Mouse (Mus musculus) layer of hippocampus, postnatal 25 days (tissue): ENCODE measurements around the gene Slc22a23. TPM values are rescaled to one million over a fixed set of nuclear protein-coding genes. Genes with fewer than 3 reads are reported as not detected.

Experiments
- DNase-seq, 2 experiments: peaks; one replicate each; pipeline ENCODE4 v3.0.0; 2022; ENCODE audit warnings: mixed read lengths in 2 of 2, low spot score in 1 of 2; ENCODE audit errors: extremely low spot score in 1 of 2
- total RNA-seq, 2 experiments: library from RNA; stranded (reverse); gene quantifications; 2 replicates each; pipeline ENCODE4 v1.2.3; 2021

Slc22a23 gene
- total RNA-seq, 2 experiments from 2014 or later, result 43.3 to 43.7 TPM

DNA sequence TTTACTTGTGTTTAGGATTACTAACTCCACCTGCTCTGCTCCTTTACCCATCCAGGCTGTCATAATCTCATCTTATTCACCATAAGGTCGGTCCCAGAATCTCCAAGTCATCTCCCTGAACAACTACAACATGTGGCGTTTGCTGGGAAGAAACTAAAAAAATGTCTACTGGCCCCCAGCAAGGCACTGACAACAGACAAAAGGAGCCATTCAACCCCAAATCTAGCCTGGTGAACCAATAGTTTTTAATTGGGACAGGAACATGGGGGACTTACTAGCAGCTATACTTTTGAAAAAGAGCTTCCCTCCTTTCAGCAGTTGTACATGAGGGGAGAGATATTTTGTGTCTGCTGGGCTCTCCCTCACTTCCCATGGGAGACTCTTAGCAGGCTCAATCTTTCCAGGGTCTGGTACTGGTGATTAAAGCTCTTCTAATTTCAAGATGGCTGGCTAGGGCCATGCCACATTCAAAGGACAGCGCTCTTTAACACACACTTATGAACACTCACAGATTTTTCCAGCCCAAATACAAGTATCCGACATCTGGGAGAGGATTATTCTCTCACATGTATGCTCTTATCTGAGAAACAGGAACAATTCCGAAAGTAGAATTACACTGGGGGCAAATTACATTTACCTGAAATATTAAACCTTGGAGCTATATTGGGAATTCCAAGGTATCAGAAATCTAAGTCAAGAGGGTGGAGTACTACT, 195.4 kb downstream of the Slc22a23 start:
- DNase-seq, result peak in 1 of 2 experiments; percentile 6

DNA sequence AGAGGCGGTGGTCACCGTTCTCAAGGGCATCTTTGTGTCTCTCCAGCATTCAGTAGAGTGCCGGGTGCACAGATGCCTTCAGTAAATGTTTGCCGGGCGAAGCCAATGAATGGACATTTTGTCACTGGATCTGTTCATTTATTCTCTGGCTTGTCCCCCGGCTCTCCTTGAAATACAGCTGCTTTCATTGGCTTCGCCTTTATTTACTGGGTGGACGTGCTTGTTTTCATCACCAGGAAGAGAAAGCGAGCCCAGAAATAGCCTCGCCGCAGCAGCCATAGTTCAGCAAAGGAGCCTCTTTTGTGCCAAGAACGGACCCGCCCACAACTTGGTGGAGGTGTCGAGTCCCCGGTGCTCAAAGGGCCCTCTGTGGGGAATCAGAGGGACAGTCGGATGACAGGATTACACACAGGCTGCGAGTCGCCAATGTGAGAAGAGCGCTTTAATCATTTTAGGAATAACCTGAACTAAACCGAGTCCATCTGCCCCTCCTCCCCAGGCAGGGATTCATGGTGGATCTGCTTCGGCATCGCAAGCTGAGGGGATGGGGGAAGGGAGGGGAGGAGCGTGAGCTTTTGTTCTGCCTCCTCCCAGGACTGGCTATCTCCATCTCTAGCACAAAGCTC, 196.1 kb downstream of the Slc22a23 start:
- DNase-seq, result peak; percentile 49 to 54

GRCm38 (mm10) chr13:34148181-34148580, 196.8 kb downstream of the Slc22a23 start:
- peak; percentile 10 to 12 for DNase-seq

DNA sequence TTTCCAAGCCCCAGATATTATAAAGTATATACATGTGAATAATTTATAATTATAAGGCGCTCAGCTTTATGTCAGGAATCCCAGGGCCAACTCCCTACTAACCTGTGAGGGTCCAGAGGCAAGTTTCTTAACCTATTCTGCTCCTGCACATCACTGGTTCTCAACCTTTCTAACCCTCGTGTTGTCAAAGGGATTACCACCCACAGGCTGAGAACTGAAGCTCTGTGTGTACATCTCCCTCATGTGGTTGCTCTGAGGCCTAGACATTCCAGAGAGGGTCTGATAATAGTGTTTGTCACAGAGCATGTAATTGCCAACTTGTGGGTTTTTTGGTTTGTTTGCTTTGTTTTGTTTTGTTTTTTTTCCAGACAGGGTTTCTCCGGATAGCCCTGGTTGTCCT, 198.1 kb downstream of the Slc22a23 start:
- DNase-seq, result peak in 1 of 2 experiments; percentile 3

- DNase-seq, result peak in 1 of 2 experiments; percentile 1
Measured at GRCm38 (mm10) chr13:34143389-34143788, 201.6 kb downstream of the Slc22a23 start.

DNA sequence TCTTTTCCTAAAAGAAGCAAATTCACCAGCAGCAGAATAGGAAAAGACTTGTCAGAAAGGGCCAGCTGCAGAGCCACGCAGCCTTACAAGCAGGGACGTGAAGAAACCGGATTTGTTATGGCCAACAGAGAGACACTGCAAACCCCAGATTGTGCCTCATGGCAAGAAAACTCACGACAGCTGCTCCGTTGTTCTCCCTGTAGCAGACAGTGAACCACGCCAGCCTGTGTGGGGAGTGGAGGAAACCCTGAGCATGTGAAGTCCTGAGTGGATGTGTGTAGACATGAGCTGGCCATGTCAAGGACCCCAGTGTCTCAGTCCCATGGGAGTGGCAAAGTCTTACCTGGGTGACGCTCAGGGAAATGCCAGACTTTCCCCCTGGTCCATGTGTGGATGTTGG, 208.4 kb downstream of the Slc22a23 start:
- DNase-seq, result peak in 1 of 2 experiments; percentile 57

DNA sequence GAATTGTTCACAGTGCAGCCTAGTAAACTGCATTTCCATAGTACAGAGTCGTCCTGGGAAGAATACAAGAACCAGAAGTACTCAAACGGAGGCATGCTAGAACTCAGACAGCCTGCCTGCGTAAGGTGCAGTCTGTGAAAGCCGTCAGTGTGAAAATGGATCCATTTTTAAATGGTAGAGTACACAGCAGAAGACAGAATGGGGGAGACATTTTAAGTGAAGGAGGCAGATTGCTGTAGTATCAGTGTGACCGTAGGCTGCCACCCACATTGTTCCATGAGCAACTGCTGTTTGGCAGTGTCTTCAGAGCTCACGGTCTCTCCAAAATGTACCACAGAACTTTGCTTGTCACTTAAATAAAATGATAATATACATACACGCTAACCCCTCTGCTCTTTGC, 210.7 kb downstream of the Slc22a23 start:
- no peak for DNase-seq

- DNase-seq, result no peak
Measured at GRCm38 (mm10) chr13:34133326-34134071, 211.5 kb downstream of the Slc22a23 start.

DNA sequence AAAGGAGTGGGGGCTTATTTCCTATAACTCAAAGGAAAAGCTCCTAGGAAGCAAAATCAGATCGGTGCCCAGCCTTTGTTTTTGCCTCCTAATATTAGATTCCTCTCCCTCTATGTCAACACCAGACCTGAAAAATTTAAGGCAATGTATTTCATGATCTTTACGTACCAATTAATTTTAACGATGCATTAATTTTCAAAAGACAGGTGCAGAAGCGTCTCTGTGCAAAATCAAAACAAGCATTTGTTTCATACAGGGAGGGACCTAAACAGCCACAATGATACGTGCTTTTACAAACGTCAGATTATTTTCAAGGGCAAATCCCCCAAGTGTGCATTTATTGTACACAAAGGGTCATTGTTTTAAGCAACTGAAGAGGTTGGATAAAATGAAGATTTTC, 212.1 kb downstream of the Slc22a23 start:
- no peak for DNase-seq

GRCm38 (mm10) chr13:34132299-34132698, 212.7 kb downstream of the Slc22a23 start:
- DNase-seq, result no peak

GRCm38 (mm10) chr13:34131708-34132060, 213.3 kb downstream of the Slc22a23 start:
- peak in 1 of 2 experiments; percentile 59 for DNase-seq

- DNase-seq, result peak in 1 of 2 experiments; percentile 47
Measured at GRCm38 (mm10) chr13:34131011-34131707, 213.8 kb downstream of the Slc22a23 start.

- DNase-seq, result peak; percentile 58 to 61
Measured at GRCm38 (mm10) chr13:34130226-34130731, 214.7 kb downstream of the Slc22a23 start, which contains the start of gene Tubb2b. Gene Tubb2b (minus strand): TSS chr13:34130466.

DNA sequence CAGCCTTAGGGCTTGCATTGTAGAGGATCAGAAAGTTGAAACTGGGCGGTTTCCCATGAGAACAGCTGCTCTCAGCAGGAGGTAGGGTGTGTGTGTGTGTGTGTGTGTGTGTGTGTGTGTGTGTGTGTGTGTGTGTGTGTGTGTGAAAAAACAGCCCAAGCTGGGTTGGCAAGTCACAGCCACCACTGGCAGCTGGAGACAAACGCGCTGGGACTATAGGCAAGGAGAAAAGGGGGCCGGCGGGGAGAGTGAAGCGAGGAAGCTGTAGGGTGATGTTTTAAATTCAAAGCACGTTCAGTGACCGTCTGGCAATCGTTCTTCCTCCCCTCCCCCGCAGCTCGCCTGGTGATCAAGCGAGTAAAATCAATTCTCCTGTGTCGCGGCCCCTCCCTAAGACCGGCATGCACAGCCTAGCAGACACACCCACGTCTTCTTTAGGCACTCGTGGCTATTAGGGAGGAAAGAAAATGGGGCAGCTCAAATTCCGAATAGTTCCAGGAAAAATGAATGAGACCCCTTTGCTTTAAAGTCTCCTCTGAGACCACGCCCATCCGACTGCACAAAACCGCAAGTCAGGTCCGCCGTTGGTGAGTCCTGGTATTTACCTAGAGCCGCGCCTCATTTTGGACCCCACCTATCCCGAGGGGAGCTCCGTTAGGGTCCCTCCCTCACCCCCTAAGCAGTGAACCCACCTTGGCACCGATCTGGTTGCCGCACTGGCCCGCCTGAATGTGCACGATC, 215.3 kb downstream of the Slc22a23 start:
- peak; percentile 63 to 66 for DNase-seq

Other genes starting within 250 kb of the Slc22a23 start
- 100 to 1,000 TPM; 319 to 347 TPM for gene Tubb2b, start 214.7 kb downstream of the Slc22a23 start, total RNA-seq
- 10 to 100 TPM; 26.2 to 26.7 TPM for gene Psmg4, start 182.2 kb downstream of the Slc22a23 start, total RNA-seq